Mouse (Mus musculus): ENCODE measurements around the gene Tdpoz5.
"Not testable (repeated sequence)": the region's sequence is repeated elsewhere in the genome, so short reads cannot be mapped to it uniquely, and the experiment has no call there.

Gene Tdpoz5

GRCm38 (mm10) chr3:93961214-93961613 lies at the start of gene Tdpoz5:
Gene Tdpoz5, minus strand, starts transcription at chr3:93961314.
- not testable (repeated sequence) for DNase-seq (ENCODE audit: low read depth, low spot score)

GRCm38 (mm10) chr3:93968938-93969337 lies 7.8 kb upstream of the Tdpoz5 start:
- DNase-seq (ENCODE audit: low read depth, low spot score): not testable (repeated sequence)

GRCm38 (mm10) chr3:93943443-93943842 lies 17.7 kb downstream of the Tdpoz5 start, which contains the start of gene Gm9117:
Gene Gm9117, minus strand, starts transcription at chr3:93943543.
- DNase-seq (ENCODE audit: low read depth, low spot score): not testable (repeated sequence)

GRCm38 (mm10) chr3:93938386-93938785 lies 22.7 kb downstream of the Tdpoz5 start:
- DNase-seq (ENCODE audit: low read depth, low spot score): not testable (repeated sequence)
